Mouse (Mus musculus) midbrain, postnatal 0 days (tissue): Measurements from ENCODE around the gene Gm27235. TPM values are rescaled to one million over a fixed set of nuclear protein-coding genes. Genes with fewer than 3 reads are reported as not detected.
"Not testable (repeated sequence)": the region's sequence is repeated elsewhere in the genome, so short reads cannot be mapped to it uniquely, and the experiment has no call there.

Experiments used
- ATAC-seq: fragments of 200-750 bp; cut with Nextera tagmentation; 2 replicates; pipeline ENCODE4 v1.8.0; 2017; ENCODE audit warnings: moderate number of reproducible peaks, mild to moderate bottlenecking, moderate TSS enrichment, moderate library complexity; ENCODE audit not compliant: low FRiP score
- DNase-seq: peaks from one replicate; pipeline ENCODE4 v3.0.0-alpha.2; 2015; ENCODE audit warnings: low spot score
- H3K27ac ChIP-seq: fragments of 300-500 bp; sonication (generic); 2 replicates; pipeline ENCODE4 v1.5.1; 2014; ENCODE audit warnings: low read depth, mild to moderate bottlenecking, low read length, mixed read lengths
- H3K27me3 ChIP-seq: fragments of 300-500 bp; sonication (generic); 2 replicates; pipeline ENCODE4 v1.6.1; 2014; ENCODE audit warnings: low read length, control low read depth, mixed read lengths; ENCODE audit not compliant: insufficient read depth
- H3K36me3 ChIP-seq: fragments of 300-500 bp; sonication (generic); 2 replicates; pipeline ENCODE4 v1.6.1; 2014; ENCODE audit warnings: low read length, control low read depth, mixed read lengths; ENCODE audit not compliant: insufficient read depth
- H3K4me1 ChIP-seq: fragments of 300-500 bp; sonication (generic); 2 replicates; pipeline ENCODE4 v1.6.1; 2014; ENCODE audit warnings: mild to moderate bottlenecking, control low read depth, antibody characterized with exemption, low read length, mixed read lengths; ENCODE audit not compliant: insufficient read depth
- H3K4me2 ChIP-seq: fragments of 300-500 bp; sonication (generic); 2 replicates; pipeline ENCODE4 v1.6.1; 2014; ENCODE audit warnings: low read depth, mild to moderate bottlenecking, low read length, mixed read lengths; ENCODE audit not compliant: poor library complexity, severe bottlenecking
- H3K4me3 ChIP-seq: fragments of 300-500 bp; sonication (generic); 2 replicates; pipeline ENCODE4 v1.5.1; 2014; ENCODE audit warnings: low read depth, mild to moderate bottlenecking, low read length, moderate library complexity
- H3K9ac ChIP-seq: fragments of 300-500 bp; sonication (generic); replicated peaks from 2 replicates; pipeline ENCODE4 v1.6.1; 2014; ENCODE audit warnings: mild to moderate bottlenecking, low read length, moderate library complexity, mixed read lengths; ENCODE audit not compliant: poor library complexity, severe bottlenecking
- H3K9me3 ChIP-seq: fragments of 300-500 bp; sonication (generic); 2 replicates; pipeline ENCODE4 v1.6.1; 2016; ENCODE audit warnings: low read length, control low read depth
- CTCF ChIP-seq: IDR thresholded peaks from 2 replicates; pipeline ENCODE4 v1.5.1; 2016; ENCODE audit warnings: antibody characterized with exemption, mild to moderate bottlenecking
- WGBS: fragments of 180-500 bp; shearing (Covaris S2); extraction: QIAGEN DNeasy Blood & Tissue Kit; methylation state at CpG from one replicate; pipeline ENCODE4 v1.1.7; 2014; 5-methylcytosine and 5-hydroxymethylcytosine counted together
- polyA plus RNA-seq: library from polyadenylated mRNA; unstranded; fragments of >200 nt; fragmentation: Nextera tagmentation; extraction: Ambion mirVana; gene quantifications from 2 replicates; pipeline ENCODE4 v1.2.1, GENCODE M21; 2015
- total RNA-seq: library from RNA; depleted of rRNA; stranded (reverse); fragments of >200 nt; gene quantifications from 2 replicates; pipeline ENCODE4 v1.2.3, GENCODE M21; 2014; rRNA removed

Gm27235 gene
- total RNA-seq (not detected in 2 replicates), polyA plus RNA-seq (not detected in 2 replicates)

- 91% methylated on average over 3 of the region's 3 CpGs for WGBS
- no peak within 1 kb of the TSS for H3K27ac ChIP-seq
- no peak within 1 kb of the TSS for H3K4me2 ChIP-seq
- no peaks in the 10 kb centered on the region for H3K36me3 ChIP-seq
- H3K4me3 ChIP-seq, result no peak within 1 kb of the TSS
- no peaks in the 10 kb centered on the region for H3K4me1 ChIP-seq
- no peak within 1 kb of the TSS for H3K9ac ChIP-seq
- TF ChIP-seq CTCF, result no peak
- no peaks in the 10 kb centered on the region for H3K27me3 ChIP-seq
- H3K9me3 ChIP-seq, result 0 out of 2 replicates have a peak, but pooled peaks cover 4% of the 10 kb centered on the region
- no peak for DNase-seq
- no peak for ATAC-seq
Observed at GRCm38 (mm10) chr9:35790001-35790400, at the start of gene Gm27235, which contains the start of gene D730048I06Rik. Gene Gm27235 (minus strand): TSS chr9:35790101. Gene D730048I06Rik (minus strand): TSS chr9:35790112.

- not testable (repeated sequence) for H3K9ac ChIP-seq, H3K27ac ChIP-seq, ATAC-seq, H3K36me3 ChIP-seq, H3K9me3 ChIP-seq, H3K4me2 ChIP-seq, H3K27me3 ChIP-seq, H3K4me1 ChIP-seq, H3K4me3 ChIP-seq, DNase-seq
- 98% methylated on average over 15 of the region's 15 CpGs for WGBS
Observed at GRCm38 (mm10) chr9:35817881-35818280, 28.0 kb upstream of the Gm27235 start.

GRCm38 (mm10) chr9:35798146-35798545 lies 8.2 kb upstream of the Gm27235 start:
- ATAC-seq (no peak), DNase-seq (no peak)
- no peak overlapping the region for H3K4me3 ChIP-seq
- peaks cover 11% of the 10 kb centered on the region for H3K9me3 ChIP-seq
- no peaks in the 10 kb centered on the region for H3K4me1 ChIP-seq
- no peaks in the 10 kb centered on the region for H3K36me3 ChIP-seq
- no peak overlapping the region for H3K4me2 ChIP-seq
- H3K9ac ChIP-seq, result no peak overlapping the region
- H3K27ac ChIP-seq, result no peak overlapping the region
- no peaks in the 10 kb centered on the region for H3K27me3 ChIP-seq
- no peak for TF ChIP-seq CTCF

- H3K27me3 ChIP-seq, result no peaks in the 10 kb centered on the region
- ATAC-seq (no peak), DNase-seq (no peak)
- H3K9me3 ChIP-seq, result peaks cover 5% of the 10 kb centered on the region; the same call in 1 of the 2 replicates
- H3K4me1 ChIP-seq, result no peaks in the 10 kb centered on the region
- WGBS, result 63% methylated on average over 3 of the region's 3 CpGs
- H3K4me2 ChIP-seq, result no peak within 1 kb of the TSS
- H3K36me3 ChIP-seq, result no peaks in the 10 kb centered on the region
- no peak within 1 kb of the TSS for H3K4me3 ChIP-seq
- no peak within 1 kb of the TSS for H3K9ac ChIP-seq
- TF ChIP-seq CTCF, result no peak
- no peak within 1 kb of the TSS for H3K27ac ChIP-seq
Observed at GRCm38 (mm10) chr9:35778009-35778408, 11.9 kb downstream of the Gm27235 start, which contains the start of gene Gm17727. Gene Gm17727 (minus strand): TSS chr9:35778109.

- ATAC-seq, result no peak
- no peaks in the 10 kb centered on the region for H3K36me3 ChIP-seq
- DNase-seq, result no peak
- H3K9me3 ChIP-seq, result 0 out of 2 replicates have a peak, but pooled peaks cover 3% of the 10 kb centered on the region
- H3K27ac ChIP-seq, result no peak overlapping the region
- no peak overlapping the region for H3K4me3 ChIP-seq
- H3K27me3 ChIP-seq, result no peaks in the 10 kb centered on the region
- no peak overlapping the region for H3K9ac ChIP-seq
- TF ChIP-seq CTCF, result no peak
- H3K4me2 ChIP-seq, result no peak overlapping the region
- no peaks in the 10 kb centered on the region for H3K4me1 ChIP-seq
Observed at GRCm38 (mm10) chr9:35756843-35757242, 33.1 kb downstream of the Gm27235 start.

- H3K4me1 ChIP-seq, result no peaks in the 10 kb centered on the region
- H3K36me3 ChIP-seq, result no peaks in the 10 kb centered on the region
- H3K4me3 ChIP-seq, result no peak within 1 kb of the TSS
- DNase-seq (no peak), ATAC-seq (no peak)
- 0 out of 2 replicates have a peak, but pooled peaks cover 12% of the 10 kb centered on the region for H3K9me3 ChIP-seq
- no peak within 1 kb of the TSS for H3K9ac ChIP-seq
- H3K27me3 ChIP-seq, result no peaks in the 10 kb centered on the region
- H3K4me2 ChIP-seq, result no peak within 1 kb of the TSS
- H3K27ac ChIP-seq, result no peak within 1 kb of the TSS
- TF ChIP-seq CTCF, result no peak
Observed at GRCm38 (mm10) chr9:35740749-35741148, 49.2 kb downstream of the Gm27235 start, which contains the start of gene Gm17677. Gene Gm17677 (plus strand): TSS chr9:35741049.

Other genes starting within 250 kb of the Gm27235 start
- 24.1 and 28.6 TPM in 2 replicates for gene Ddx25, start 231.6 kb downstream of the Gm27235 start, total RNA-seq
- gene Ddx25, start 231.6 kb downstream of the Gm27235 start, polyA plus RNA-seq, result 28.5 and 28.7 TPM in 2 replicates
- gene Pus3, start 231.5 kb downstream of the Gm27235 start, total RNA-seq, result 9.6 and 12.8 TPM in 2 replicates
- 13.3 and 14.2 TPM in 2 replicates for gene Pus3, start 231.5 kb downstream of the Gm27235 start, polyA plus RNA-seq
- 0.14 and 0.33 TPM in 2 replicates for gene Pate2, start 219.8 kb downstream of the Gm27235 start, total RNA-seq
- gene Pate2, start 219.8 kb downstream of the Gm27235 start, polyA plus RNA-seq, result 0.42 and 0.54 TPM in 2 replicates
- gene Hyls1, start 219.7 kb downstream of the Gm27235 start, total RNA-seq, result 7.9 and 8.9 TPM in 2 replicates
- 9.2 and 10.7 TPM in 2 replicates for gene Hyls1, start 219.7 kb downstream of the Gm27235 start, polyA plus RNA-seq
- not detected in 2 replicates for gene Pate4, start 178.2 kb downstream of the Gm27235 start, total RNA-seq
- not detected in 2 replicates for gene Pate4, start 178.2 kb downstream of the Gm27235 start, polyA plus RNA-seq
- not detected in 2 replicates for gene Pate3, start 141.9 kb downstream of the Gm27235 start, total RNA-seq
- gene Pate3, start 141.9 kb downstream of the Gm27235 start, polyA plus RNA-seq, result not detected in 2 replicates
- gene Pate1, start 102.7 kb downstream of the Gm27235 start, total RNA-seq, result not detected in 2 replicates
- gene Pate1, start 102.7 kb downstream of the Gm27235 start, polyA plus RNA-seq, result not detected in 2 replicates
- gene Gm17677, start 49.1 kb downstream of the Gm27235 start, total RNA-seq, result not detected in 2 replicates
- not detected in 2 replicates for gene Gm17677, start 49.1 kb downstream of the Gm27235 start, polyA plus RNA-seq
- not detected in 2 replicates for gene Gm17727, start 12.0 kb downstream of the Gm27235 start, total RNA-seq
- gene Gm17727, start 12.0 kb downstream of the Gm27235 start, polyA plus RNA-seq, result not detected in 2 replicates
- not detected in 2 replicates for gene D730048I06Rik, start within 50 bp of the Gm27235 start, total RNA-seq
- gene D730048I06Rik, start within 50 bp of the Gm27235 start, polyA plus RNA-seq, result not detected in 2 replicates
- not detected in 2 replicates for gene 9230110F15Rik, start 54.0 kb upstream of the Gm27235 start, total RNA-seq
- not detected in 2 replicates for gene 9230110F15Rik, start 54.0 kb upstream of the Gm27235 start, polyA plus RNA-seq
- gene 9230113P08Rik, start 118.3 kb upstream of the Gm27235 start, total RNA-seq, result not detected in 2 replicates
- not detected in 2 replicates for gene 9230113P08Rik, start 118.3 kb upstream of the Gm27235 start, polyA plus RNA-seq